Mouse (Mus musculus) embryo, embryonic 10.5 days (tissue): ENCODE measurements at regions not wholly inside any gene's neighbourhood (a gene's known extent, or its start where the extent isn't known, plus 50 kb on each side); places are given as distances from the start of the nearest gene placed in this dataset.

Experiments used
- DNase-seq: peaks from one replicate; pipeline ENCODE4 v3.0.0-alpha.2; 2015; ENCODE audit warnings: low spot score

- DNase-seq: peak; percentile 53
Observed at GRCm38 (mm10) chr12:9174327-9174726, 144.5 kb downstream of the Ttc32 start.

DNA sequence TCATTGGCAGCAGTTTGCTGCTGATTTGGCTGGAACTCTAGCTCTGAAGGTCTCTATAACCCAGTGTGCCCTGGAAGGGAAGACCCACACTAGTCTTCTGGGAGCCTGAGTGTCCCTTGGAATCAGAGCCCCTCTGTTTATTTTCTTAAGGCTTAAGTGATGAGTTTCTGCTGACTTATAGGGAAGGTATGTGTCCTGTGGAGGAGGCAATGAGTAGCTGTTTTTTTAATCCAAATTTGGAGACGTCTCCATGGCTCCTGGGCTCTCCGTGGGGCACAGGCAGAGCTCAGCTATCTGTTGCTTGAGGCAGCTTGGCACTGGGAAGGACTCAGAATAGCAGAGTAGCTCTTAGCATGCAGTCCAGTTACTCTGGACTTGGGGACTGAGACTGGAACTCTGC, 146.4 kb downstream of the Ttc32 start:
- no peak for DNase-seq

DNA sequence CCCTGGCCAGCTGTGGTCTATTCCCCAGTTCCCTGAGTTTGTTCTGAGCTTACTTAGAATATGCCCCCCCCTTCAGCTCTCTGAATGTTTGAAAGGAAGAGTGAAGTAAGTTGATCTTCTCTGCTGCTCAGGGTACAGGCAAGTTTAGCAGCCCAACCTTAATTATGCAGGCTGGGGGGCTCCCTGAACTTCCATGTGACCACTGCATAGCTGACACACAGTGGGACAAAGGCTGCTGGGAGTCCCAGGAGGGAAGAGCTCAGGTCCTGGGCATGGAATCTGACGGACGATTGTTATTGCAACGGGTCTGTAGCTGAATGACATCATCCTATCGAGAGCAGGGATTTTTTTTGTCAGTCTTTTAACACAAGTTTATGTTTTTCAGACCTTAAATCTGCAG, 148.8 kb downstream of the Ttc32 start:
- peak; percentile 65 for DNase-seq

DNA sequence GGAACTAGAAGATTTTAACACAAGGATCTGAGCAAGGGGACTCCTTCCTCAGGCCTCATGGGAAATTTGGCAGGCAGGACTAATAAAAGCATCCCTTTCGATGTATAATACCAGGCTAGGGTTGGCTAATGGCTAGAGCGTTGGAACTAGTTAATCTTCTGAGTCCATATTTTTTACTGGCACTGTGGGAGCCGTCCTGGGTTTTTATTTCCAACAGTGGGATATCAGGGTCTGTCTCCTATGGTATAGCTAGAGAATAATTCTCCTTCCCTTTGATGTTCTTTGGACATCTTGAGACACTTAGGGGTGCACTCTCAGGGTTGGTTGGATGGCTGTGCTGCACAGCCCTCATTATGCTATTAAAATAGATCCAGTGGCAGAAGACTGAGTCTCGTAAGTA, 150.9 kb downstream of the Ttc32 start:
- no peak for DNase-seq

GRCm38 (mm10) chr12:9191721-9192120, 161.9 kb downstream of the Ttc32 start:
- no peak for DNase-seq

DNA sequence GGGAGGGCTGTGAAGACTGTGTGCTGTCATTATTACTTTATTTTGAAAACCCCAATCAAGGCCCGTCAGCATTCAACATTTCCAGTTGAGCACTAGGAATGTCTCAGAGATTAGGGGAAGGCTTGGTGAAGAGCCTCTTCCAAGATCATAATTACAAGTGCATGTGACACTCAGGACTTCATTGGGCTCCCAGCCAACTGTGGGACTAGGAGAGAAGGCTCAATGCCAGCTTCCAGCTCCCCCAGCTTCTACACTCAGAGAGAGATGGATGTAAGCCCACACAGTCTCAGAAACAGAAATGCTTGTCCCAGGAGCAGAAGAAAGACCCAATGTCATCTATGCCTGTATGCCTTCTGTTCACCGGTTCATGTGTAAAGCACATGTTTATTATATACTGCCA, 169.5 kb downstream of the Ttc32 start:
- DNase-seq: no peak

- DNase-seq: no peak
Observed at GRCm38 (mm10) chr12:9212211-9212610, 182.4 kb downstream of the Ttc32 start.

DNA sequence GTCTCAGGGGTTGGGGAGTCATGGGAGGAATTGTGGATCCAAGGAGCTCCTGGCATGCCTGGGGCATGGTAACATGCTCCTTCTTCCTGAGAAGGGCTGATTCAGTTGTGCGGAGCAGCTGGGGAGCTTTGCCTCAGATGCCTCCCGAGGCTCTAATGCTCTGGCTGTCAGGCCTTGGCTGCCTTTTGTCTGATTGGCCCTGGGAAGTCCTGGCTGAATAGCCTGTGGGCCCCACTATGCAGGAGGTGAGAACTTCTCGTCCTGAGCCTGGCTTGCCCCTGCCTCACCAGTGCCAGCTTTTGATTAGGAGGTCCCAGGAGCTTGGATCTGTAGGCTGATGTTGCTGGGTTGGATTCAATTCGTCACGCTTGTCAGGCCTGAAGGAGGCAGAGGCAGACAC, 195.2 kb downstream of the Ttc32 start:
- no peak for DNase-seq

DNA sequence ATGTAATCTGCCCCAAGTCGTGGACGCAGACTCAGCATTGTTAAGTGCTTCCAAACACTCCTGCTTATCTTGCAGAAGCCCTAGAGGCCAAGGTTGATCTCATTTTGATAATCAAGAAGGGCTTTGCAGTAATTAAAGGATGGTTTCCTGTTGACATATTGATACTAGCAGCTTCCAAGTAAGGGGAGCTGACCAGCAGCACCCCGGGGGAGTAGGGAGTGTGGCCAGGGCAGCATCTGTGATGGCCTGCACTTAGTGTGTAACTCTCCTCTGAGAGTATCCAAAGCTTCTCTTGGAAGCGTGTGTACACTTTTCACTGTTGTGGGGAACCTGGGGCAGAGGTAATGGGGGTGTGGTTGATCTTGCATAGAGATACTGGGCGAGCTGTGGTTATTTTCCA, 198.1 kb downstream of the Ttc32 start:
- DNase-seq: no peak

- DNase-seq: no peak
Observed at GRCm38 (mm10) chr12:9228486-9228885, 198.7 kb downstream of the Ttc32 start.

DNA sequence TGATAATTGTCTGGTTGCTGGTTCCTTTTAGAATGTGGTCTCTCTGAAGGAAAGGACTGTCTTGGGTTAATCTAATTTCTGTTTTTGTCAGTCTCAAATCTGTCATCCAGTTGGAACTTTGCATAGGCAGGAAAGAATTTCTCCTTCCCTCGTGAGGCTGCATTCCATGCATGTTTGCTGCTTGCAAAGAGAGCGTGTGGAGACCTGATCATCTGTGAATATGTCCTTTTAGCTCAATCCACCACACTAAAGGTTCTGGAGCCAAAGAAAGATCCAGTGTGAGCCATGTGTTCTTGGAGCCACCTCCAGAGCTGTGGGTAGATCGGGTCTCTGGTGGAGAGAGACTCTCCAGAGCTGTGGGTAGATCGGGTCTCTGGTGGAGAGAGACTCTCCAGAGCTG, 200.2 kb downstream of the Ttc32 start:
- DNase-seq: no peak

GRCm38 (mm10) chr12:9230576-9230975, 200.8 kb downstream of the Ttc32 start:
- no peak for DNase-seq

GRCm38 (mm10) chr12:9232431-9232830, 202.6 kb downstream of the Ttc32 start:
- no peak for DNase-seq

DNA sequence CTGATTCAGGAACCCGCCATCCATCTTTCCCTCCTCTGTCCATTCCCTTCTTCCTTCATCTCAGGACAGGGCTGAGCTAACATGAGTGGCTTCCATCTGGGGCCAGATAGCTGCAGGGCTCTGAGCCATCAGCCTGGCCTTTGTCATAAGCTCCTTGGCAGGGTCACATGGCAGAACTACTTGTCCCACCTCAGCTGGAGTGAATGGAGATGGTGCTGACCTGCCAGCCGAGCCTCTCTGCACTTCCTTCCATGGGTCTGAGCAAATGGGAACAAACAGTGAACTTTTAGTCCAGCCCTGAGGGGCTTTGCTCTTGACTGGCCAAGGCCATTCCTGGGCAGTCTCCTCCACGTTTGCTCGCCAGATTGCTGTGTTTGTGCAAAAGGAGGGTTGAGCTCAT, 206.1 kb downstream of the Ttc32 start:
- no peak for DNase-seq

DNA sequence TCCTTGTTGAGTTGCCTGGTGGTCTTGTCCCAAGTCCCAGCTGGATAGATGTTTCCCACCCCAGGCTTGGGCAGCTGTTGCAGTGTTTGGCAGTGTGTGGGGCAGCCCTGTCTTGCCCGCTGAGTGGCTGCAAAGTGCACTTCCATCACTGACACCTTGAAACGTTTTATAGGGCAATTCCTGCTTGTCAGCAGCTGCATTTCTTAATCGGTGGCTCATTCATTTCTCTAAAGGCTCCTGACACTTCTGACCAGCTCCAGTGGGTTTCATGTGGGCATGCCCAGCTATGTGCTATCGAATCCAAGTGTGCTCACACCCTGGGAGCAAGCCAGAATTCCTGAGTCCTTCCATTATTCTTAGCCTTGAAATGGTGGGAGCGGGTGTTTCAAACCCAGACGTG, 207.7 kb downstream of the Ttc32 start:
- DNase-seq: no peak

GRCm38 (mm10) chr12:9237955-9238354, 208.2 kb downstream of the Ttc32 start:
- no peak for DNase-seq

DNA sequence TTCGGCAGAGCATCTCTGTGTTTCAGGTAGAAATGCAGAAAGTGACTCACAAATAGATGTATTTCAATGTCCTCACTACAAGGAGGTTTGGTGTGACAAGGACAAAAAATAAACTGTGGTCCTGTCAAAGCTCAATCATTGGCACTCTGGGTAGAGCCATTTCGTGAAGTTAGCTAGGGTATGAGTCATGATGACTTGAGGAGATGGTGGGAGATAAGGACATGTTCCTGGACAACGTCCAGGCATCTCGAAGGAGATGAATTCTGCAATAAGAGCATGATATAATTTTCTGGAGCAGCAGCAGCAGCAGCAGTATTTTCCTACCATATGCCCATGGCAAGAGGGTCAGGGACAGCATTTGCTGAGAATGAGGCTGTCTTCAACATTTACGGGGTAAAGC, 217.7 kb downstream of the Ttc32 start:
- DNase-seq: no peak

- peak; percentile 78 for DNase-seq
Observed at GRCm38 (mm10) chr12:9251772-9252171, 222.0 kb downstream of the Ttc32 start.

DNA sequence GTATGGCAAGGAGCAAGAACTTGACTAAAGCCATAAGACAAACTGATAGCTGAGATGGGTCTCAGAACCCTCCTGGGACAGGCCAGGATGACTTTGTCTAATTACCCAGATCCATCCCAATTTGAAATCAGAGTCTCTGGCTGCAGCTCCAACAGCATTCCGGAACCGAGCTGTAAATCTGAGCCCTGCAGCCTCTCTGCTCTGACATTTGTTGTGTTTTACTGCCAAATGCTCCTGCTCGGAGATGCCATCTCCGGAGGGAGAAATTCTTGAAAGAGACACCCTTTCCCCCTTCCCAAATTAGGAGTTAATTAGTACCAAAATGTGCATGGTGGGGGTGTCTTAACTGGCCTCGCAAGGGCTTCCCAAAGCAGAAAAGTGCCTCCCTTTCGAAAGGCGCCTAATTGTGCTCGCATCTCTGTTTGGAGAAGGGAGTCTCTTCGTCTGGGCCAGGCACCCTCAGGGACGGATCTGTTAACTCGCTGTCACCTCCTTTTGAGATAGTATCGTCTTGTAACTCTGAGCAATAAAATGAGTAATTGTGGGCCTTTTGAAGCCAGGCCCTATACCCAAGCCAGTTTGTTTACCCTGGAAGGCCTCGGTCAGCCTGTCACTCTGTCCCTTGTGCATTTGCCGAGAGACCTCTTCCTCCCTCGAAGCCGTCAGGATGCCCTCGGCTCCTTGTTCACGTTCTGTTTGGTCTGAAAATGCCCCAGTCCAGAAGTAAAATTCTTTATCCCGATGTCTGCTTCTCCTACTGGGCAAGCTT, 223.7 kb downstream of the Ttc32 start:
- peak; percentile 8 for DNase-seq

- no peak for DNase-seq
Observed at GRCm38 (mm10) chr12:9254301-9254860, 224.6 kb downstream of the Ttc32 start.

- no peak for DNase-seq
Observed at GRCm38 (mm10) chr12:9255661-9256486, 226.1 kb downstream of the Ttc32 start.

DNA sequence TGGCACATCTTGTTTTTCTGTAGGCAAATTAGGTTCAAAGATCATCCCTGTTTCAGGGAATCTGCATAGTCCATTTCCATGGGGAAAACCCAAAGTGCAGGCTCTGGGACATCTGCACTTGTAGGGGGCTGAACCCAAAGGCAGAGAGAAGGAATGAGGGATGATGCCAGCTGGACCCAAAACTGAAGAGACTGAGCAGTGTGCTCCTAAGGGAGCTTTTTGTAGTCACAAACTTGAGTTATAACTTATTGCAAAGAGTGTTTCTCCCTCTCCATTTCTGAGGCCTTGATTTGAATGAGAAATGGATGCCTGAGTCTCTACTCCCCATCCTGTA, 226.7 kb downstream of the Ttc32 start:
- DNase-seq: no peak

- no peak for DNase-seq
Observed at GRCm38 (mm10) chr12:9258221-9258620, 228.4 kb downstream of the Ttc32 start.
